Mouse (Mus musculus) cerebellum, postnatal 36 days (tissue): Measurements from ENCODE around the gene Slc35b4.

ENCODE experiments used
- DNase-seq, 2 experiments: peaks; one replicate each; pipeline ENCODE4 v3.0.0; 2021 to 2022; ENCODE audit warnings: mixed read lengths in 2 of 2

Gene Slc35b4

GRCm38 (mm10) chr6:34176864-34177247 lies at the start of gene Slc35b4:
Gene Slc35b4 (minus strand): TSS chr6:34177111.
- peak; percentile 89 to 93 for DNase-seq

DNA sequence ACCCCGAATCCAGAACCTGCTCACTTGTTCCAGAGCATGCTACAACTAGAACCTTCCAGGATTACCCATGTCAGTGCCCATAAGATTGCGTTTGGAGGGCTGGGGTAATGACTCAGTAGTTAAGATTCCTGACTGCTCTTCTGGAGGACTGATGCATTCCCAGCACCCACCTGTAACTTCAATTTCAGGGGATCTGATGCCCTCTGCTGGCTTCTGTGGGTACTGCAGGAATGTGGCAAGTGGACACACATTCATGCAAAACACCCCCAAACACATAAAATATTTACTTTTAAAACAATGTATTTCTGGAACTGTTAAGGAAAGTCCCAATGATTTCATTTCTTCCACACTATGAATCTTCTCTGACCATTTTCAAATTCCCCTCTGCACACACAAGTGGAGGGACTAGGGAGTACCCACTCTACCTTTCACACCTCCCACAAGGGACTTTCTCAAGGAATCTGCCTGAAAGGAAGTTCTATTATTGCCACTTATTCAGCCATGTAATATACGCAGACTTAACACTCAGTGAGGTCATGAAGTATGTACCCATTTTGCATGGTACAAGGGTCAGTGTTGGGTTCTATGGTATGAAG lies 48.2 kb upstream of the Slc35b4 start:
- DNase-seq: no peak

- no peak for DNase-seq
These were observed 39.8 kb upstream of the Slc35b4 start for GRCm38 (mm10) chr6:34216450-34217319.

GRCm38 (mm10) chr6:34205754-34206153 lies 28.8 kb upstream of the Slc35b4 start:
- no peak for DNase-seq

GRCm38 (mm10) chr6:34204971-34205572 lies 28.2 kb upstream of the Slc35b4 start:
- peak; percentile 30 to 43 for DNase-seq

GRCm38 (mm10) chr6:34203503-34203902 lies 26.6 kb upstream of the Slc35b4 start:
- DNase-seq: no peak

- no peak for DNase-seq
These were observed 18.1 kb upstream of the Slc35b4 start for GRCm38 (mm10) chr6:34194981-34195380.

GRCm38 (mm10) chr6:34193708-34194475 lies 17.0 kb upstream of the Slc35b4 start:
- DNase-seq: peak; percentile 13 to 34

GRCm38 (mm10) chr6:34191401-34191800 lies 14.5 kb upstream of the Slc35b4 start:
- no peak for DNase-seq

DNA sequence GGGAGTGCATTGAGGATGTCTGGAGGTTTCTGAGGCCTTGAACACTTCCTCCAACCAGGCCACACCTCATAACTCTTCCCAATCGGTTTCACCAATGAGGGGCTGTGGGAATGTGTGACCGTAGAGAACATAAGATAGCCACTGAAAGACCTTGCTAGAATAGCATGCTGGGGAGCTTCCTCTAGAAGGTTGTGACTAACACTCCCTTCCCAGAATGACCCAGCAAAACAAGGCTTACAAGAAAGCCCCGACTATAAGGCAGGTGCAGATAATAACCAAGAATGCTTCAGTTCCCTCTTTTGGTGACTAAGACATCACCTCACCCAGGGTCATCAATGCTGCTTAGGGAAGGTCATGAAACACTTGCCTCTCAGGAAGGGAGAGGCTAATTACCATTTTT lies 12.6 kb upstream of the Slc35b4 start:
- DNase-seq: no peak

DNA sequence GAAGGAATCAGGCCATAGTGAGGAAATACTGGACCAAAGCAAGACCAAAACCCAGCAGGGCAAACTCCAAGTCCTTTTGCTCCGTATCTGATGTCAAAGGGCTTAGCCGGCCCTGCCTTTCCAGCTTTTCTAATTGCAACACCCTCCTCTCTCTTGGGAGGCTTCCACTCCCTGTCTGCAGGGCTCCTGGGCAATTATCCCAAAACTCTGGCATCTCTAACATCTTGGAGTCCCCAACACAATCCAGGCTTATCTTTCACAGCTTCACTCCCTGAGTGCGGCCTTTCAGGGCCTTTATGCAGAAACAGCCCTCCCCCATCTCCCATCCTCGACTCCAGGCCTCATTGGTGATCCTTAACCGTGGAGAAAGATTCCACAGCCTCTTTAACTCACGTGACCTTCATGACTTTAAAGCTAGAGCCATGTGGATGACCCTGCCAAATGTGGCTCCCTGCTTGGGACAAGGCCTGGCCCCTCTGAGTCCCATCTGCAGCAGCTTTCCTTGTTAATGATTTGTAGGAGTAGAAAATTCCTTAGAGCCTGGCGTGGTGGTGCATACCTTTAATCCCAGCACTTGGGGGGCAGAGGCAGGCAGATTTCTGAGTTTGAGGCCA lies 11.2 kb upstream of the Slc35b4 start:
- DNase-seq: no peak

DNA sequence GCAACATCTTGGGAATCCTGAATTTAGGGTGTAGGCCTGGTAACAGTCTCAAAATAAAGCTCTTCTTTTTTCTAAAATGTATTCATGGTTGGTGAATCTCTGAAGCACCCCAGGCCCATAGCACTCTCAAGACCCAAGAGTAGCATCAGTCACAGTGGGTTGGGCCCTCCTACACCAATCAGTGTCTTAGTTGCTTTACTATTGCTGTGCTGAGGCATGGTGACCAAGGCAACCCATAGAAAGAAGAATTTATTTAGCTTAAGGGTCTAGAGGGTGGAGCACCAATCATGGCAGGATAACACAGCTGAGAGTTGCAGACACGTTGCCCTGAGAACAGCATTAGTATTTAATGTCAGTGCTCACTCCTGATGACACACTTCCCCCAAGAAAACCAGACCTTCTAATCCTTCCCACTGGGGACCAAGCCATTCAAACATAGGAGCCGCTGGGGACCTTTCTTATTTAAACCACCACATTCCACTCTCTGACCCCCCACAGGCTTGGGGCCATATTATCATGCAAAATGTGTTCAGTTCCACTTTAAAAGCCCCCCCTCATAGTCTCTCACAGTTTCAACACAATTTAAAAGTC lies 10.5 kb upstream of the Slc35b4 start:
- no peak for DNase-seq

DNA sequence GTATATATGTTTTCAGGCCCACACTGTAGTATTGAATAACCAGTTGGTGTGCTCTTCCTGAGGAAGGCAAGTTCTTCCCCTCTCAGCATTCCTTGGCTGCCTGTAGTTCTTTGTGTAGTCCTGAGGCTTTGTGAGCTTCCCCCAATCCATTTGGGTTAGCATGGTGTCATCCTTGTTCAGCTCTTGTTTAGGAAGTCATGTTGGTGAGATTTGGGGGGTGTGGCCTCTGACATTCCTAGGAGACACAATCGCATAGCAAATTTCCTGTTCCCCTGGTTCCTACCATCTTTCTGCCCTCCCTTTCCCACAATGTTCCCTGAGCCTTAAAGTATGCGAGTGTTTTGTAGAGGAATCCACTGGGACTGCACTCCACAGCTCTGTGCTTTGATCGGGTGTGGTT lies 6.4 kb upstream of the Slc35b4 start:
- DNase-seq: no peak

DNA sequence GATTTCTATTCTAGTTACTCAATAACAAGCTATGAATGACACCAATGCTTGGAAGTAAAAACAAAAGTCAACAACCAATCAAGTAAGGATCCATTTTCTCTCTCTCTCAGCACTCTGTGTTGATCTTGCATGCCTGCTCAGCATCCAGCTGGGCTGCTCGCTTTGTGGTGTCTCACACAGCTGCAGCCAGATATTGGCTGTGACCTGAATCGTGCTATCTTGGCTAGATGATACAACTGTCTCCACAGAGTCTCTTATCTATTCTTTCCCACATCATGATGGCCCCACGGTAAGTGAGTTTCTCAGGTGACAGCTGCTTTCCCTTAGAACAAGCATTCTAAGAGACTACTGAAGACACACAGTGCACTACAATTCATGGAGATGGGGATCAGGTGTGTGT lies 5.0 kb upstream of the Slc35b4 start:
- no peak for DNase-seq

- DNase-seq: no peak
These were observed 3.0 kb upstream of the Slc35b4 start for GRCm38 (mm10) chr6:34179911-34180310.

- DNase-seq: no peak
These were observed 2.1 kb upstream of the Slc35b4 start for GRCm38 (mm10) chr6:34179007-34179406.

DNA sequence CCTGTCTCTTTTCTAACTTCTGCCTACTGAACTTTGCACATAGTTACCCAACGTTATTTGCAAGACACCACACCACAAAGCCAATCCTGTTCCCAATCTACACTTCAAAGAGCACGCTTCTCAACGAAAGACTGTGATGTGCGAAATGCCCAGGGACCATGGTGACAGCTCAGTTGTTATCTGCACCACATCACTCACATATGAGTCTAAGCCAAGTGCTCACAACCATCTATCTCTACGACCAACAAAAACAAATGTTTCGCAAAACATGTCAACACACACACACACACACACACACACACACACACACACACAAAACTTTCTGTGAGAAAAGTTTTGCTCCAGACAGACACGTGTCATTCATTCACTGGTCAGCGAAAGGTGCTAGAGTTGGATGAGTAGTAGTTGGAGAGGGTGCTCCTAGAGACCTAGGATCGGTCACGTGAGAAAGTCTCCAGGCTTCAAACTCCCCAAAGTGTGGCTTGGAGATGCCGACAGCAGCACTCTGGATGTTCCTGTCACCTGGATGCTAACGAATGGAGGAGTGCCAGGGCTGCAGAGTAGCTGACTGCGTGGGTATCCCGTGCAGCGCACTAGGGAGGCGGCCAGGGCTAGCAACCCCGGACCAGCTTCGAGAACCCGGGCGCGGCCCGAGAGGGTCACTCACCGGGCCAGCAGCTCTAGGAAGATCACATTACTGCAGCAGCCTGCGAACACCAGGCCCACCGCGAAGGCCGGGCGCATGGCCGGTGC lies 624 bp downstream of the Slc35b4 start:
- DNase-seq: no peak

DNA sequence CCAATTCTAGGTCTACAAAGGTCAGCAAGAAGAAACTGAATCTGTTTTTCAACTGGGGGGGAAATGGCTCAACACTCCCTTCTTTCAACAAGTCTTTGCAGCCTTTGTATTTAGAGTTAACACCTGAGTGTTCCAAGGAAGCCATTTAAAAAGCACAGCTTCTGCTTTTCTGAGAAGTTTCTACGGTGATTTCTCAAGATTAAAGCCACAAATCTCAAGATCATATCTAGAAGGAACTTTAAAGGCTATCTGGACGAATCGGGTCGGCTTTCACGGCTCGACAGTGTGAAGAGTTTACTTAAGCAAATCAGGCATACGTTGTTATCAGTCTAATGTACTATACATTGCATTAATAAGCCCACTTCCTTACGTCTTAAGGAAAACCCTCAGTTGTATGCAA lies 2.2 kb downstream of the Slc35b4 start:
- no peak for DNase-seq

DNA sequence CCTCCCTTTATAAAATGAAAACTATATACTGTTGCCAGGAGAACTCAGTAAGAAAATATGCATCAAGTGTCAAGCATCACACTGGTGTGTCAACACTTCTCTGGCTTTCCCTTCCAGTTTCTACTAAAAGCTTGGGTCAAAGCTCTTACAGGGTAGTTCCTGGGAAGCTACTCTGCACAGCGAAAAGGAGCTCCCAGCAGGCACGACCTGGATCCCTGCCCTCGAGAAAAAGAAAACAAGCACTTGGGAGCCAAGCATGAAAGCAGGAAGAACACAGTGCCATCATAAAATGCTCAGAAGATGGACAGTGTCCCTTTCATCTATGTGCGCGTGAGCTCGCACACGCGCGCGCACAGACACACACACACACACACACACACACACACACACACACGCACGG lies 3.7 kb downstream of the Slc35b4 start:
- DNase-seq: no peak

DNA sequence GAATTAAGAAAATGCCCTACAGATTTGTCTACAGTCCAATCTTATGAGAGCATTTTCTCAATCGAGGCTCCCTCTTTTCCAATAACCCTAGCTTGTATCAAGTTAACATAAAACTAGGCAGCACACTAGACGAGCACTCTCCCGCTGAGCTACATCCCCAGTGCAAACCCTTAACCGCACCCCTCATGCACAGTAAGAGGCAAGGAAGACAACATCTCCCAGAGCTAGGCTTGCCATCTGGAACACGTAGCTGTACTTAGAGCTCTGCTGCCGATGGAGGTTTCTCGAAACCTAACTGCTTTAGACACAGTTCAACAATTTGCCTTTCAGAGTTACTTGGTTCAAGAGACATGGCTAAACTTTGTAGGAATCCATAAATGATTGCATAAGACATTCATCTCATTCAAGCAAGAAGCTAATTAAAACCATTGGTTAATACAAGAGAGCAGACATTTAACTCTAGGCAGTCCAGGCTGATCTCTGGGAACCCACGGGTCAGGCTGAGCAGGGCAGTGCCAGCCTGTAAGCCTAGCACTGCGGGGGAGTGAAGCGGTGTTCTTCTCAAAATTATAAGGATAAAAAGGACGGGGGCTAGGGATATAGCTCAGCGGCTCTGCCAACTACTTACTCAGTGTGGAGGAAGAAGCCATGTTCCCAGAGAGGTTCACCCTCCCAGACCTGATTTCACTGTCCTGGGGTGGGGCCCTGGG lies 5.0 kb downstream of the Slc35b4 start:
- no peak for DNase-seq
